Mouse (Mus musculus) thymus, postnatal 25 days (tissue): ENCODE results near the gene Faap20.
"Not testable (repeated sequence)": the region's sequence is repeated elsewhere in the genome, so short reads cannot be mapped to it uniquely, and the experiment has no call there.

Experiments used
- DNase-seq: peaks from one replicate; pipeline ENCODE4 v3.0.0; 2022

The Faap20 gene

DNA sequence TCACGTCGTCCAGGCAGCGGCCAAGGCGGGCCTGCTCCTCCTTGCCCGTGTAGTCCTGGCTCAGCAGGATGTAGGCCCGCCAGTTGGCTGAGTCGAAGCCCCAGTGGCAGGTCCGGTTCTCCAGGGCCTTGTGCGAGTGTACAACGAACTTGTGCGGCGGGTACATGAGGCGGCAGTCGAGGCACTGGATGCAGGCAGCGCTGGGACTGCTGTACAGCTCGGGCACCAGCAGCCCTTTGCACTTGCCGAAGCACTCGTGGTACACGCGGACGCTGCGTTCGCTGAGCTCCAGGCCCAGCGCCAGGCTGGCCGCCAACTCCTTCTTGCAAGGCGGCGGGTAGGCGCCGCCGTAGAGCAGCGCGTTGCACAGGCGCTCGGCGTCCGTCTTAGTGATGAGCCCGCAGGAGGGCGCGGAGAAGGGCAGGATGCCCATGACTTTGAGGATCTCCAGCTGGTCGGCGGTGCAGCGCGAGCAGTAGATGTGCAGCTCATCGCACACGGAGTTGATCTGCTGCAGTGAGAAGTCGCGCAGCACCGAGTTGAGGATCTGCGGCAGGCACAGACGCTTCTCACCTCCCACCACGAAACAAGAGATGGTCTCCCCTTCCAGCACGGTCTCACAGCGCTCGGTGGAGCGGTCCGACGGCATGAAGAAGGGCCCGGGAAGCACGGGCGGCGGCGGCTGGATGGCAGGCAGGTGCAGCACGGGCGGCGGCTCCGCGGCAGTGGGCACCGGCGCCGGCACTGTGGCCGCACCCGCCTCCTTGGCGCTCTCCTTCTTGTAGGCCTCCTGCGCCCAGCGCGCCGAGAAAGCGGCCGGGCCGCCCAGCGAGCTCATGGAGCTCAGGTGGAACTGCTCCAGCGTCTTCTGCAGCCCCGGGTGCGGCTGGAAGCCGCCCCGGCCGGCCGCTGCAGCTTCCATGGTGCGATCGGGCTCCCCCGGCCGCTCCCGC lies 27.7 kb upstream of the Faap20 start:
- DNase-seq, result peak; percentile 64

DNA sequence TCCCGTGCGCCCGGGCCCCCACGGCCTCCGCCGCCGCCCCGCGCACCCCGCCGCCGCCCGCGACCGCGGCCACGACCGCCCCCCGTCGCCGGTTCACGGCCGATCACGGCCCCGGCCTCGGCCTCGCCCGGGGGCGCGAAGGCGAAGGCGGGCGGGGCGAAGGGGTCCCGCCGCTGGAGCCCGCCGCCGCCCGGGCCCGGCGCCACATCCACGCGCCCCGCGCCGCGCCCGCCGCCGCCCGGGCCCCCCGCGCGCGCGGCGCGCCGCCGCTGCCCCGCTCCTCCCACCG lies 27.1 kb upstream of the Faap20 start, which contains the start of gene Ski:
Ski (minus strand) TSS at position 41 of the 289 bp plus-strand sequence.
- no peak for DNase-seq

DNA sequence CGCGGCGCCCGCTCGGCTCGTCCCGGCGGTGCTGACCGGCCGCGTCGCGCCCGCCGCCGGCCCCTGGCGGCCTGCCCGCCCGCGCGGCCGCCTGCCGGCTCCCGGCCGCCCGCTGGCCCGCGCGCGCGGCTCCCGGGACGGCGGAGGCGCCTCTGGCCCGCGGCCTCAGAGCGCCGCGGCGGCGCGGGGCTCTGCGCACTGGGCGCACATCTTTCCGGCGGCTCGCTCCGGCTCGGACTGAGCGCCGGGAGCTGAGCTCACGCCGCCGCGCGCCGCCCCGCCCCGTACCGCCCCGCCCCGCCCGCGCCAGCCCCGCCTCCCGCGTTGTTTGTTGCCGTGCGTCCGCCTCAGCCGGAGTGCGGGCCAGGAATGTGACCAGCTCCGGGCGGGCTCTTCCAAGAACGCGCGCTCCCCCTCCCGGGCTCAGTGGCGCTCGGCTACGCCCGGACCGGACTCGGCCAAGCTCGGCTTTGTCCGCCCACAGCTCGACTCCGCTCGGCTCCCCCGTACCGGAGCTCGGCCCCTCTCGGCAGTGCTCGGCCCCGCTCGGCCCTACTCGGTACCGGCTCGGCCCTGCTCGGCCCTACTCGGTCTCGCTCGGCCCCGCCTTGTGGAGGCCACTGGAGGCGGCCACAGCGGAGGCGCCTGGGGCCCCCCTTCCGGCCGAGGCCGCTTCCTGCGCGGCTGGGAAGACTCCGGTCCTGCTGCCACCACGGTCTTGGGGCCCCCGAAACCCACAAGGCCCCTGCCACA lies 26.6 kb upstream of the Faap20 start:
- peak; percentile 99 for DNase-seq

DNA sequence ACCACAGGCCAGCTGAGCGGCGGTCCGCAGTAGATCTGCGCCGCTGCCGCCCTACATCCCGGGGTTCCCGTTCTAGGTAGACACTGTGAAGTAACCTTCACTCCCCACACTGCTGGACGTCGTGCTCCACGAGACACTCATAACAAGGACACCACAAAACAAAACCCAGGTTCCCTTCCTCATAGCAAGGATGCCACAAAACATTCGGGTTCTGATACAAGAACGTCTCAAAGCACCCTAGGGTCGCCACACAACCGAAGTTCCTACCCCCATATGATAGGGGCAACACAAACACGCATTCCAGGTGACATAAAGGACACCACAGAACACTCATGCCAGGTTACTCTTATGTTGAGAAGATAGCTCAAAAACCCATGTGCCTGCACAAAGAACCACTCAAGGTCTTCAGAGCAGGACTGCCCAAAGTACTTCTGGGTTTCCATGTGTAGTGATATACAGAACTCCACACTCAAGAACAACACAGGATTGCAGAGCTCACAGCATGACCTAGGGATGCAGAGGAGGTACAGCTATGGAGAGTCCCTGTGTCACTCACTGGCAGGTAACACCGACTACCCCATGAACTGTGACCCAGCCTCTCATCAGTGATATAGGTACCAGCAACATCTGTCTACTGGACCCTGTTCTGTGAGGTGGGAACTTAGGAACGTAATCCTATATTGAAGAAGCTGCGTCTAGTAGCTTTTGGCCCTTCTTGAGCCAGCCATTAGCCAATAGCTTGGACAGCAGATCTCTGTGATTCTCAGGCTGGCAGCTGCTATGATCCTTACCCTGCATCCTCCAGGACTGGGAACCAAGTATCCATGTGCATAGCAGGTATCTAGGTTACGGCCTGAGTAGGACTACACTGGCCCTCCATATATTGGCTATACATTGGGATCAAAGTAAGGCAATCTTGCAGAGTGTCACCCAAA lies 25.7 kb upstream of the Faap20 start:
- DNase-seq, result no peak

DNA sequence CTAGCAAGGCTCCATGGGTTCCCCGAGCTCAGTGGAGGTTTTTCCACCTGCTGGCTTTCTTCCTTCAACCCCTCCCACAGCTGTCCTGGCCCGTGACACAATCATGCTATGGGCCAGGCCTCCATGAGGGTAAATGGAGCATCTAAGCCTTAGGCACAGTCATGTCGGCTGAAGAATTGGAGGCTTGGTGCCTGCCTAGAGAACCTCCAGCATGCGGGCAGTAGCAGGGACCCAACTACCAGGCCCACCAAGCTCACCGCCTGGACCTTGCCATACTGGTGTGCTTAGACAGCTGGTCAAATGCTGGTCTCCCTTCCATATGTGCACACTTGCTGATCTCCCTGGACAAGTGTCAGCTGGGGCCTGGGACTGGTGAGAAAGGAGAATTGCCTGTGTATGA lies 23.7 kb upstream of the Faap20 start:
- DNase-seq, result no peak

DNA sequence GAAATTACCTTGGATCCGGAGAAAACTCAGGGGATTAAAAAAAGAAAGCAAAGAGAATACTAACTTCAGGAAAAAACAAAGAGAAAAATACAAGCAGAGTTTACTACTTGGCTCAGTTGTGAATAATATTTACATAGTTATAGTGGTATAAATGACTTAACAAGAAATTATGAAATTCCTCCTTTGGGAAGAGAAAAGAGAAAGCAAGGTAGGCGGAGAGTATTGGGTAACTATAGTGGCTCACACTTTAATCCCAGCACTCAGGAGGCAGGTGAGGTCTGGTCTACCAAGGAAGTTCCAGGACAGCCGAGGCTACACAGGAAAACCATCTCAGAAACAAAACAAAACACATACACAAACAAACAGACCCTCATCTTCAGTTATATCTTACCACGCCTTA lies 21.6 kb upstream of the Faap20 start:
- DNase-seq, result no peak

DNA sequence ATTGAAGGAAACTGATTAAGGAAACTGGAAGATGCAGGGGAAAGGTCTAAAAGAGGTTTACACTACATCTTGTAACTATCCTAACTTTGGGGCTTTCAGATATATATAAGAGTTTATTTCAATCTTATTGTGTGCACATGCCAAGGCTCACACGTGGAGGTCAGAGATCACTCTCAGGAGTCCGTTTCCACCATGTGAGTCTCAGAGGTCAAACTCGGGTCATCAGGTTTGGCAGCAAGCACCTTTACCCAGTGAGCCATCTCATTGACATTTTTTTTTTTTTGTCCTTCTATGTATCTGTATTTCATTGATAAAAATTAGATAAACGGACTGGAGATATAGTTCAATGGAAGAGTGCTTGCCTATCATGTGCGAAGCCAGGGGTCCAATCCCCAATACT lies 21.1 kb upstream of the Faap20 start:
- DNase-seq, result no peak

DNA sequence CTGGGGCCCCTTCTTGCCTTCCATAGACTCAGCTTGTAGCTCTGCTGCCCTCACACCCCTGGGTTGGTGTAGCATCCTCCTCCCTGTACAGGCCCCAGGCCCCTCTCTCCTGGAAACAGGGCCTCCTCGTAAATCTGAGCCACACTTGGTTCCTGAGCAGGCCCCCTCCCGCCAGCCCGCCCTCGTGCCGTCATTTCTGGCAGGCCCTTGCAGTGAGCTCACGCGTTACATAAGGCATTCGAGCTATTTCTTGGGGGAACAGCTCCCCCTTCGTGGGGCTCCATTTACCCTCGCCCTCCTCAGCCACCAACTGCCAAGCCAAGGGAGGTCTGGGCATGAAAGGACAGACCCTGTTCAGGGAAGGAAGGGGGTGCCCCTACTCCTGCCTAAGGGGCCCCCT lies 15.7 kb upstream of the Faap20 start:
- DNase-seq, result no peak

DNA sequence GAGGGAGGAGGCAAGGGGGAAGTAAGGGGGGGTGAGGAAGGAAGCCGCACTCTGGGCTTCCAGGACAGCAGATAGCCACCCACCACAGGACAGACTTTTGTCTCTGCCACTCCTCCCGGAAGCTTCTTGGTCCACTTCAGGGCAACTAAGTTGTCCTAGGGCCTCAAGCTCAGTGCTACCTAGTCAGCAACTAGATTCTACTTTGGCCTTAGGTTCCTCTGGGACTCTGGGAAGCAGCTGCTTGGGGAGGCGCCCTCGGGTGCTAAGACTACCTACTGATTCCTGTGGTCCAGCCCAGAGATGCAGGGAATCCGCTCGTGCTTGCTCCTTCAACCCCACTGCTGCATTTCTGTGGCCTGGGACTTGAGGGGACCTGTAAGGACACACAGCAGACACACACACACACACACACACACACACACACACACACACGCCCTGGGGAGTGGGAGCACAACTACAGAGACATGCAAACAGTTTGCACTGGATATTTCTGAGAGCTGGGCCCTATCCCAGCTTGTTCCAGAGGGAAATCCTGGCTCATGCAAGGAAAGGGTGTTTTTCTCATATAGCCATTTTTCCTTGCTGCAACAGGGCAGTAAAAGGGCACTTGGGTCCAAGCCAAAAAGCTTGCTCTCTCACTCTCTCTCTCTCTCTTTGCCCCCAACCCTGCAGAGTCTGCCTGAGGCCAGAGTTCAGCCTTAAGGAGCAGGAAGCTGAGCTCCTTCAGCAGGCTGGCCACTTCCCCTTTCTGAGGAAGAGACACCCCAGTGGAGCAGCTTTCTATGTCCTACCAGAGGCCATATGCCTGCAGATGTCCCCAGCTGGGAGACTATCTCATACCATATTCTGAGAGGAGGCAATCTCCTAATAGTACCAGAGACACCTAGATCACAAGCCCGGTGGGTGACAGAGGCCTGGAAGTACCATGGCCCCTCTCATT lies 15.0 kb upstream of the Faap20 start:
- DNase-seq, result no peak

DNA sequence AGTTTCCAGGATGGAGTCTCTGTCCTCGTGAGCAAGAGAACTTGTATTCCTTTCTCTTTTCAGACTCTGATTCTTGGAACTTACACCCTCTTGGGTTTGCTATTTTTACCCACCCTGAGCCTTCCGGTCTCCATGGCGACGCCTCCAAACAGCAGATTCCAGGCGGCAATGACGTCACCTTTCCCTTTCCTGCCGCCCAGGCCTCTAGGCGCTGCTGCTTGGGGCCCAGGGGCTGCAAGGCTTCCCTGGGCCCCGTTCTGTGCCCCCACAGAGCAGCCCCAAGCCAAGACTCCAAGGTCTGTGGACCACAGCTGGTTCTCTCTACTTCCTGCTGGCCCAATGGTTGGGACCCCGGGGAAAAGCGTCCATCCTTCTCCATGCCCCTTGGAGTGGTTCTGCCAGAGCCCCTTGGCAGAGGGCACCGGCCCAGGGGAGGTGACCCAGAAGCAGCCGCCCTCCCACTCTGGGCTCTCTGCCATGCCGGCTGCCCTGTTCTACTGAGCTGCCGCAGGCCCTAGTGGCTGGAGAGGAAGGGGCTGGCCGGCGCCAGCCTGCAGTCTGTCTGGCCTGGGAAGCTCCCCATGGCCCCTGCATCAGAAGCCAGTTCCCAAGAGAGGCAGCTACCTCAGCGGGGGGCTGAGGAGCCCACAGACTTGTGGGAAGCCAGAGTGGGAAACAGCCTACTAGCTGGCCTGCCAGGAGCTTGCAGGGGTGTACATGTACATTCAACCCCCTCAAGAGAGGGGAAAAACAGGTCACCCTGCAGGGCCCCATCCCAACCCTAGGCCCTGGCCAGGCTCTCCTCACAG lies 14.1 kb upstream of the Faap20 start:
- peak; percentile 60 for DNase-seq

DNA sequence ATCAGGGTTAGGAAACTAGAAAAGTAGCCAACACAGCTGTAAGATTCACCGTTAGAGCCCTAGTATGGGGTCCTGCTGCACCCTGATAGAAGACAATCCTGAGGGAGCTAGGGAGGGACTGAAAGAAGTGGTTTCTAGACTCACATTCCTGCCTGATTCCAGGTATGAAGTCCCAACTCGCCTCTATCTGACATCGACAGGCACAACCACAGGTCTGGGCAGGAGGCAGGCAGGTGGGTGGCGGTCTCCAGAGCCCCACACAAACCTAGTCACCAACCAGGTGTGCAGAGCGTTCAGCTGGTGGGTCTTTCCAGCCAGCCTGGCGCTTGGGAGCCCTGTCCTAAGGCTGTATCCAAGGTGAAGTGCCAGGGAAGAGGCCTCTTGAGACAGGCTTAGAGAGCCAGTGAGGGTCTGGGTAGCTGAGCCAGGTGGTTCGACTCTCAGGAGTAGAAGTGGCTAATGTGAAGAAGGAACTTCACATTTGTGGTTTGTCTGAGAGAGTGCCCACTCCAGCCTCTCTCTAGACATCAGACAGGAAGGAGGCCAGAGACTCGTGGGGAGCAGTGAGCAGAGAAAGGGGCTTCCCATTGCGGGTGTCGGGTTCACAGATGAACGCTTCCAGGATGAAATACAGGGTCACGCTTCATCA lies 12.7 kb upstream of the Faap20 start:
- no peak for DNase-seq

DNA sequence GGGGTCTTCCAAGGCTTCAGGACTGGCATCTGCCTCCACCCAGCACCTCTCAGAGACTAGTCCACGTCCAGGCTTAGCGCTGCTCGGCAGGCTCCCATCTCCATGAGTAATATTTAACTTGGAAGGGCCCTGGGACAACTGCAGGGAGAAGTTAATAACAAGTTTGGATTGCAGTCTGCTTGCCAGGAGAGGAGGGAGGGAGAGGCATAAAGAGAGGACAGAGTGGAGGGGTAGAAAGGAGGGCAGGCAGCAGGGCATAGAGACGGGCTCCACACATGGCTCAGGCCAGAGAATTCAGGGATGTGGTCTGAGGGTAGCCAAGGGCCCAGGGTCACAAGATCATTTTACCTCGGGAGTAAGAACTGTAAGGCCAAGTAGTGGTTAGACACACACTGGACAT lies 11.3 kb upstream of the Faap20 start:
- DNase-seq, result no peak

DNA sequence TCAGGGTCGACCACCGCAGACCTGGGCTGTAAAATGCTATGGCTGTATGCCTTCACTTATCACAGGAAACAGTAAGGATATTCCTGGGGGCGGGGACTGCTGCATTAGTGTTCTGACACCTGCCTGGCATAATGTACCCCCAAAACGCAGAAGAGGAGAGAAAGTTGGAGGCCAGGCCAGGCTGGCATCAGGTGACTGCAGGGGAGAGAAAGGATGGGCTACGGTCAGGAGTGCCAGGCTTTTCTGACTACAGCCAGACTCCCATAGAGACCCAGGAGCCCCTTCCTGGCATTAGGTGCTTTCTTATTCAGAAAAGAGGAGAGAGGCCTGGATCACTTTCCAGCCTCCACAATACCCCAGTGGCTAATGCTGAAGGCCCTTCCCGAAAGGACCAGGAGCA lies 10.1 kb upstream of the Faap20 start:
- no peak for DNase-seq

DNA sequence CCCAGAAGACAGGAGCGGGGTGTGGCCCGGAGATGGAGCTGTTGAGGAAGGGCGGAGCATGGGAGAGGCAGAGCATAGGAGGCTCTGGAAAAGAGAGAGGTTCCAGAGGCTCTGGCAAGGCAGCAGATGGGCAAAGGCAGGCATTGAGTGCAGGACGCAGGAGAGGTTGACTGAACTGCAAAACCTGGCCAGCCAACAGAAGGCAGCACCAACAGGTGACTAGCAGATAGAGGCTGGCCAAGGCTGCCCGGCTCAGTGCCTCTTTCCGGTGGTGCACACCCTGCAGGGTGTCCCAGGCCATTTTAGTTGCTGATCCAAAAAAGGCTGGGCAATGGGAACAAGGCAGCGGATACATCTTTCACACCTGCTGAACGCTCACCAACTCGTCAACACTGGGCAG lies 7.8 kb upstream of the Faap20 start:
- DNase-seq, result no peak

DNA sequence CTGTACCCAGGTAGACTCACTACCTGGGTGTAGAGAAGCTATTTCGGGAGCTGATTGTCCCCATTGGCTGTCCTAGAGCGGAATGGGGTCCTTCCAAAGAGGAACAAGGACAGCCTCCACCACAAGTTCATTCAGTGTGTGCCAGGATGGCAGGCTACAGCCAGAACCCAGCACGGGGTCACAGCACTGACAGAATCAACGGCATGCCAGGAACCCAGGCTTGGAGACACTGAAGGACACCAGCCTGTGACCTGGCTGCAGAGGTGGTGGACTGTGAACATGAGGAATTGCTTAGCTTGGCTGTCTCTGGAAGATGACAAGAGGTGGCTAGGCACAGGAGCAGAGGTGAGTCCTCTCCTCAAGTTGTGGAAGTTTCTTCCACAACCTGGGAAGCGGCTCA lies 7.3 kb upstream of the Faap20 start:
- DNase-seq, result no peak

DNA sequence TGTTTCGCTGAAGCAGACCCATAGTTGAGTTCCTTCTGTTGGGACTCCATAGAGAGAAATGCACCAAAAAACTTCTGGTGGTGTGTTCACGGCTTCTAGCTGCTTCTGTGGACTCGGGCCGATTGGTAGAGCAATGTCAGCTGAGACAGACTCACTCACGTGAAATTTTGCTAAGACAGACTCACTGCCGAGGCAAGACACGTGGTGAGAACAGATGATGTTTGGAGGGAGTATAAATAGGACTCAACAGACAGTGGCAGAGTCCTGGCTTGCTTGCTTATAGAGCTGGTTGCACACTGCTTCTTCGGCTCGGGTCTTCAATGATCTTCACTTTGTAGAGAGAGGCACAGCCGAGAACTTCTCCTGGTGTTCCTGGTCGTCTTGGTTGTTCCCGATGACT lies 6.4 kb upstream of the Faap20 start:
- DNase-seq, result no peak

DNA sequence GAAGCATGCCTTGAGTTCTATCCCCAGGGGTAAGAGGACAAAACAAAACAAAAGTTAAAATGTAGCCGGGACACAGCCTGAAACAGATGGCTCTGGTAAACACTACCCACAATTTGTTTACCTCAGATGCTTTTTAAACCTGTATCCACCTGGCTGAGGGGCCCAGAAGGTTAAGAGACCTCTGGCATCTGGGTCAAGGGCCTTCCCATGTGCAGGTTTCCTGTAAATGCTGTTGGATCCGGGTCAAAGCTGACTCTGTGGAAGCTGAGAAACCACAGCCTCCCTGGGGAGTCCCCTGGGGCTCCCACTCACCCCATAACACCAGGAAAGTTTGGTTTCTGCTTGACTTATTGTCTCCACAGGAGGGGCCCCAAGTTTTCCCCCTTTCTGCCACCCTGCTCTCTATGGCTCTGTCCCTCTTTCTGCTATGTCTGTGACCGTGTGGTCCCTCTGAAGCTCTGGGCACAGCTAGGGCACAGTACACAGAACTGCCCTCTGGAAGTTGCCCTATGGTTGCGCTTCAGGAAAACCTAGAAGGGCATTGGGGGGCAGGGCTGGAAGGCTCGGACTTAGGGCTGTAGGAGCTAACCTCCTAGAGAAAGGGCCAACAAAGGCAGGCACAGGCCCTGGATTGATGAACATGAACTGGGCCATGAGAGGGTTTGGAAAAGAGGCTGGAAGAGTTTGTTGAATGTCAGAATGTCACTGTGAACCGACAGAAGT lies 3.7 kb upstream of the Faap20 start:
- no peak for DNase-seq

DNA sequence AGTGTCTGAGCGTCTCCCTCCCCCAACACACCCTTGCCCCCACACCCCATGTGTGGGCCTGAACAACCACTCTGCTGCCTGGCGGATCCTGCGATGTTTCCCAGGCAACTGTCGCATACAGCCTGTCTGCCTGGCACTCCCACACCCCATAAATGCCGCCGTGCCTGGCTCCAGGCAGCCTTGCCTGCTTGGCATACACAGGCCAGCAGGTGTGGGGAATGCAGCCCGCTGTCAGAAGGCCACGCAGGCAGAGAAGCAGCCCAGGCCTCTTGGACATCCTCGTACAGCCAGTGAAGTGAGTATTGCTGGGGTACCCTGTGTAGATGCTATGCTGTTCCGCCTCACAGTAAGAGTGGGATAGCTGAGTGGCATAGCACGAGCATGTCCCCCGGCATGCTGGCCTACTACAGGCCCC lies 2.9 kb upstream of the Faap20 start:
- DNase-seq, result no peak

DNA sequence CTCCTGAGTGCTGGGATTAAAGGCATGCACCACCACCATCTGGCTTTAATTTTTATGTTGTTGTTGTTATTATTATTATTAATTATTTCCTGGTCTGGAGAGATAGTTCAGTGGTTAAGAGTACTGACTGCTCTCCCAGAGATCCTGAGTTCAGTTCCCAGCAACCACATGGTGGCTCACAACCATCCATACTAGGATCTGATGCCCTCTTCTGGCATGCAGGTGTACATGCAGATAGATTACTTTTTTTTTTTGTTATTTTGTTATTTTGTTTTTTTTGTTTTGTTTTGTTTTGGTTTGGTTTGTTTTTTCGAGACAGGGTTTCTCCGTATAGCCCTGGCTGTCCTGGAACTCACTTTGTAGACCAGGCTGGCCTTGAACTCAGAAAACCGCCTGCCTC lies 1.5 kb upstream of the Faap20 start:
- DNase-seq, result not testable (repeated sequence)

DNA sequence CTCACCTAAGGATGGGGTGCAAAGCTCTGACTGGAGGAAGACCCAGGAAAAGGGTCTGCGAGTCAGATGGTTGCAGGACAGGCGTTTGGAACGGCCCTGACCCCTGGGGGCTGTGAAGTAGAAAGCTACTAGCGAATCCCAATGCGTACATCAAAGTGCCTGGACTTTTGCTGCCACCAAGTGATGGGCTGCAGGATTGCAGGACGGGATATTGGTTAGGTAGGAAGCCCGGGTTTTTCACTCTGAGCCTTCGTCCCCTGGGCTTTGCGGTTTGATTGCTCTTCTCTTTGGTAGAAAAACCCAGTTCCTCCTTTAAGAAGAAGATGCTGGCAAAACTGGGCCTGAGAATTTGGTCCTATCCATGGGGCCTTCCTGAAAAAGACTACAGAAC lies 350 bp upstream of the Faap20 start:
- DNase-seq, result peak; percentile 96
